Mouse (Mus musculus): Measurements from ENCODE around the gene Xrn1. TPM values are rescaled to one million over a fixed set of nuclear protein-coding genes. Genes with fewer than 3 reads are reported as not detected.

Gene Xrn1
- polyA plus RNA-seq (2012) = 3.5 and 3.7 TPM in 2 replicates

DNA sequence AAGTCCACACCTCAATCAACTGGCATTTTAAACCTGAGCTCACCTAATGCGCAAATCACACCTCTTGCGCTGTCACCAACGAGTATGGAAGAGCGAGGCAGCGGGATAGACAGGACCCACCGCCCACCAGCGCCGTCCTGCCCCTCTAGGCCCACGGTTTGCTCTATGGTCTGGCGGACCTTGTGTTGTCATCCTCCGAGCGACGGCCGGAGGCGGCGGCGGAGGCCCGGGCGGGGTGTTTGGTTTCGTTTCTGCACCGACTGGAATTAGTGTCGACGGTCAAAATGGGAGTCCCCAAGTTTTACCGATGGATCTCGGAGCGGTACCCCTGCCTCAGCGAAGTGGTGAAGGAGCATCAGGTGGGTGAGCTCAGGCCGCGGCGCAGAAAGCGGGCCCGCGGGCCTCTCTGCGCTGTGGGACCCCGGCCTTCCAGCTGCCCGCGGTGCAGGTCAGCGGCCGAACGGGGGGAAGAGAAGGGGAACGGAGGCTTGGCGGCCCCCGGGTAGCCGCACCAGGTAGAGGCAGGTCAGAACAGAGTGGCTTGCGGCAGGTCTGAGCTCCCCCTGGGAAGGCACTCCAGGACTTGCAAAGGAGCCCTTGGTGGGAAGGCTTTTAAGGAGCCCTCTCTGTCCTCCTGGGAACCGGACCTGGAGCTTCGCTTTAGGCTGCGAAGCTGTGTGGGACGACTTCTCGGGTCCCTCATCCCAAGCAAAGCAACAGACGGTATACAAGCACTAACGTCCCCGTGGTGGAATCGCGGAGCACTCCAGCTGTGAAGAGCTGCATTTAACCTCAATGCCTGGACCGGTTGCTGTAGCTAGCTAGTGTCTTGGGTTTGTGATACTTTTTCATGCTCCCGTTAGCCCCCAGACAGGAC is at the start of gene Xrn1:
TSS of gene Xrn1 (plus strand) at position 176 of the 877 bp plus-strand sequence.
- no peak for TF ChIP-seq GATA1 (IDR thresholded peaks at IDR 0.05; ENCODE audit: low read length)

DNA sequence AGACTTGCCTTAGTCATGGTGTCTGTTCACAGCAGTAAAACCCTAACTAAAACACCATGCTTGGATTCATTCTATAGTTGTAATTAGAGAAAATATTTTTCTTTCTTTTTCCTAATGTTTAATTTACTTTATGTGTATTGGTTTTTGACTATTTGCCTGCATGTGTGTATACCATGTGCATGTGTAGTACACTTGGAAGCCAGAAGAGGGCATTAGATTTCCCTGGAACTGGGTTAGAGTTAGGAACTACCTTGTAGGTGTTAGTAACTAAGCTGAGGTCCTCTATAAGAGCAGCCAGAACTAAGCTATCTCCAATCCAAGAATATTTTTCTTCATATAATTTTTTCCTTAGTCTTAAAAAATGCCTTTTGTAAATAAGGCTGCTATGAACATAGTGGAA is 21.7 kb upstream of the Xrn1 start:
- no peak for TF ChIP-seq GATA1 (IDR thresholded peaks at IDR 0.05; ENCODE audit: low read length)

DNA sequence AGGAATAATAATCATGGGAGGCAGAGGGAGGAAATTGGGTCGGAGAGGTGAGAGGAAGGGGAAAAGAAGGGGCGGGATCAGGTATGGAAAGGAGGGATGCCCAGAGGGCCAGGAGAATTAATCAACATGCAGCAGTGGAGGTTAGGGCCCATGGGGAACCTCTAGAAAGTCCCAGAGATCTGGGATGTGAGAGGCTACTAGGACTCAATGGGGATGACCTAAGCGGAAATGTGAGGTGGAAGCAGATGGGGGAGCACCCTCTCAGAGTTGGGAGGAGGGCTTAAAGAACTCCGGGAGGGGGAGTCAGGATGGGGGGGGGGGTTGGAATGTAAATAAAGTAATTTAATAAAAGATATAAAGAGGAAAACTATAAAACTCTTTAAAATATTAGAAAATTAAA is 902 bp upstream of the Xrn1 start:
- no peak for TF ChIP-seq GATA1 (IDR thresholded peaks at IDR 0.05; ENCODE audit: low read length)

DNA sequence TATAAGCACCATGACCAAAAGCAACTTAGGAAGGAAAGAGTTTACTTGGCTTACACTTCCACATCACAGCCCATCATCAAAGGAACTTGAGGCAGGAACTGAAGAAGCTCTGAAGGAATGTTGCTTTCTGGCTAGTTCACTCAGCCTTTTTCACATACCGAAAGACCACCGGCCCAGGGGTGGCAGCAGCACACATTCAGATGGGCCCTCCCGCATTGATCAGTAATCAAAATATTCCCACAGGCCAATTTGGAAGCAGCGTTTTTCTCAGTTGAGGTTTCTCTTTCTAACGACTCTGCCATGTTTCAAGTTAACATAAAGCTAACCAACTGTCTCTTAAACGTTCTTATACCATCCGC is 355 bp upstream of the Xrn1 start:
- no peak for TF ChIP-seq GATA1 (IDR thresholded peaks at IDR 0.05; ENCODE audit: low read length)

DNA sequence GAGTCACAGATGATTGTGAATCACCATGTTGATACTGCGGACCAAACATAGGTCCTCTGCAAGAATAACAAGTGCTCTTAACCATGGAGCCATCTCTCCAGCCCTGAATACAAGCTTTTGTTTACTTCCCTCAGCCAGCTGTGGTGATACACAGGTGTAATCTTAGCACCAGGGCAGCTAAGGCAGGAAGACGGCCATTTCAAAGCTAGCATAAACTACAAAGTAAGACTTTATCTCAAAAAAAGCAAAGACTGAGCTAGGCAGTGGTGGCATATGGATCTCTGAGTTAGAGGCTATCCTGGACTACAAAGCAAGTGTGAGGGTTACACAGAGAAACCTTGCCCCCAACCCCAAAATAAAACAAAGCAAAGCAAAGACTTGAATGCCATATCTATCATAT is 3.1 kb downstream of the Xrn1 start:
- TF ChIP-seq GATA1 (IDR thresholded peaks at IDR 0.05; ENCODE audit: low read length) = no peak

DNA sequence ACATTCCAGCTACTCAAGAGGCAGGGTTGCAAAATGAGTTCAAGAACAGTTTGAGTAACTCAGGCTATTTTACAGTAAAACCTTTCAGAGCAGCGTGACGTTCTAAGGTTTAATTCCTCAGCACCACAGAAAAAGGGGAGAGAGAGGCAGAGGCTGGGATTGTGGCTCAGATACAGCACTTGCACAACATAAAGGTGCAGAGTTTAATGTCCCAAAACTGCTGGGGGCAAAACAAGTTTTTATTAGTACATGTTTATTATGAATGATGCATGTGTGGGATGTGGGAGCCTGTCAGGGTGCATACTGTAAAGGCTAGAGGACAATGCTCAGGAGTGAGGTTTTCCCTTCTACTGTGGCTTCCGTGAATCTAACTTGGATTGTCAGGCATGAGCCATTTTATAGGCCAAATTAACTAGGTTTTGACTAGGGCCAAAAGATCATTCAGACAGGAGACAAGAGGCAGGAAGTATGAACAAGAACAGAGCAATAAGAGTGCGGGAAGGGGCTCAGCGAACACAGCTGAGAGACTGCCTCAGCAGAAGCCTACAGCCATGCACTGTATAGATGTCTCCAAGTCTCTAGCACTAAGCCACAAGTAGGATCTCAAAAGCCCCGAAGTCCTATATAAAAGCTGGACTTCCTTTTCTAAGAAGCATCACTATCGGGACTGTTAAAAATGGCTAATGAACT is 3.6 kb downstream of the Xrn1 start:
- no peak for TF ChIP-seq GATA1 (IDR thresholded peaks at IDR 0.05; ENCODE audit: low read length)

DNA sequence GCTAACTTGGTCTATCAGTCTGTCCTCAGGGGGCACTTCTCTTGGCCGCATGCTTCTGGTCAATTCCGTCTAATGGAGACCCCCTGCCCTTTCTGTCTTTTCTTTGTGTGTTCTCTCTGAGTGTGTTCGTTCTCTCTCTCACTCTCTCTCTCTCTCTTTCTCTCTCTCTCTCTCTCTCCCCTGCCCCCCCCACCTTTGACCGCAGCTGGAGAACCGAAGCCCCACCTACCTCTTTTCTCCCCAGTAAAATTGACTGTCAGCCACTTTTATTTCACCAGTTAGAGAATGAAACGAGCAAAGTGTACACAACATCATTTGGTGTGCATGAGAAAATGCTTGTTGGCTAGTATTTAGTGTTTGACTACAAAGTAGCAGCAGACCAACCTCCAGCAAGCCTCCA is 4.7 kb downstream of the Xrn1 start:
- TF ChIP-seq GATA1 (IDR thresholded peaks at IDR 0.05; ENCODE audit: low read length) = no peak

DNA sequence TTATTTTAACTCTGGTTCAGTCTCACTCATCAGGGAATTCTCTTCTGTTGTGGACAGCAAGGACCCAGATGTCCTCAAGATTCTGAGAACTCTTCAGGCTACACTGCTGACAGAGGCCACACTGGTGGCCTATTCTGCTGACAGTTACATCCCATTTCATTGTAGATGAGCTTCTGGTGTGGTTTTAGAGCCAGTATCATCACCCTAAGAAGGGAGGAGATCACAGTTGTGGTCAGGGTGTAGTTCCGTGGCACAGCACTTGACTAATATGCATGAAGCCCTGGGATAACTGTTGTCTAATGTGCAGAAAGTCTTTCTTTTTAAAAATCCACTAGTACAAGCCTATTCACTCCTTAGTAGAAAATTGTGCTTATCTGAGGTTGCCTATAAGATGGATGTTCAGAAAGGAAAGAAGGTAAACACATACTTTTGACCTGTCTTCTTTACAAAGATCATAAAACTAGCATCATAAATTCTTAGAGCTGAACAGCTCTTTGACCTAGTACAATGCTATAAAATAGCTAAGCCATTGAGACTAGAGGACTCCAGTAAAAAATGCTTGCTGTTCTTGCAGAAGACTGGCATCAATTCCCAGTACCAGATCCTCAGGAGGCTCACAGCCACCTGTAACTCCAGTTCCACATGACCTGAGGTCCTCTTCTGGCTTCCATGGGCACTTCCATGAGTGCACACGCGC is 5.3 kb downstream of the Xrn1 start:
- TF ChIP-seq GATA1 (IDR thresholded peaks at IDR 0.05; ENCODE audit: low read length) = no peak

DNA sequence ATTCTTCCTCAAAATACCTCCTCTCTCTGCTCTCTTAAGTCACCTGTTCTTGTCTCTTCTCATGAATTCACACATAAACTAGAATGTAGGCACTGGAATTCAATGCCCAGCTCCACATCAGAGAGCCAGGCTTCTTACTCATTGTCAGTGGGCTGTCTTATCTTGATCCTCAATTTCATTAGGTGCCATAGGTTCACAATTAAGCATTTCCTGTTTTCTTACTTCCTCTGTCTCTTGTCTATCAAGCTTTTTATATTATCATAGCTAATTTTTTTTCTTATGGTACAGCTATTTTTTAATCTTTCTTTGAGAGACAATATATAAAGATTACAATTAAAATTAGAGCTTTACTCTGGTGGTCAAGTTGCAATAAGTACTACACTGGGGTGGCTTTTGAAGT is 6.5 kb downstream of the Xrn1 start:
- no peak for TF ChIP-seq GATA1 (IDR thresholded peaks at IDR 0.05; ENCODE audit: low read length)

DNA sequence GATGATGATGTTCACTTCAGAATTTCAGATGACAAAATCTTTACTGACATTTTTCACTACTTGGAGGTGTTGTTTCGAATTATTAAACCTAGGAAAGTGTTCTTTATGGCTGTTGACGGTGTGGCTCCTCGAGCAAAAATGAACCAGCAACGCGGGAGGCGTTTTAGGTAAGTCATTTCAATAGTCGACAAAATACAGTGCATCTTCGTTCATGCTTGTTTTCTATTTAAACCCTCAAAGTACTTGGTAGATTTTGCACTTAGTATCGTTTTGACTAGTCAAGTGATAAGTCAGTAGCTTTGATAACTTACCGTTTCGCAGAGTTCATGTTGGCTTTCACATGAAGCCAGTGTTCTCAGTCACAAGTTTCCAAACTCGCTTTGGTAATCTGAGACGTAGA is 9.5 kb downstream of the Xrn1 start:
- TF ChIP-seq GATA1 (IDR thresholded peaks at IDR 0.05; ENCODE audit: low read length) = no peak

DNA sequence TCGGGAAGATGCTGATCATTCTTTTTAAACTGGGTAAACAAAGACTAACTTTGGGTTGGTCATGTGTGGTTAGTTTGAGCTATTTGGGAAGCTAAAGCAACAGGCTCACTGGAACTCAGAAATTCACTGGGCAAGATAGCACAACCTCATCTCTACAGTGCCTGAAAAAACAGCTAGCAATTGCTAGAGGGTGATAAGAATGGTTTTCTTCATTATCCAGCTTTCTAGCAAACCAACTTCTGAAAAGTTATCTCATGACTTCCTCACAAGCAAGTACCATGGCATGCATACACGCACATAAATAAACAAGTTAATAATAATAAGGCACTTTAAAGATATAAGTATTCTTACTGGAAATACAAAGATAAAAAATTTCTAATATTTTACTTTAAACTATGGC is 23.7 kb downstream of the Xrn1 start:
- no peak for TF ChIP-seq GATA1 (IDR thresholded peaks at IDR 0.05; ENCODE audit: low read length)

DNA sequence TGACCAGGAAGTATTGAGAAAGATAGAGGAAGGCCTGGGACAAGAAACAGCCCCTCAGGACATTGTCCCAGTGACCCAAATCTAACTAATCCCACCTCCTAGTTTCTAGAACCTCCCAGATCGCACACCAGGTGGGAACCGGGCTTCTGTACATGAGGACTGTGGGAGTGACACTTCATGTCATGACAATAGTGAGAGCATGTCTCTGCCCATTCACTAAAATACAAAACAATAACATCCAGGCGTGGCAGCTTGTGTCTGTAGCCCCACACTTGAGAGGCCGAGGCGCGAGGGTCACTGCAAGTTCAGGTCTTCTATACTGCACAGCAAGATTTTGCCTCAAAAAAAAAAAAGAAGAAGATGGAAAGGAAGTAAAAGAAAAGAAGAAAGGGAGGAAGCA is 25.3 kb downstream of the Xrn1 start:
- no peak for TF ChIP-seq GATA1 (IDR thresholded peaks at IDR 0.05; ENCODE audit: low read length)

DNA sequence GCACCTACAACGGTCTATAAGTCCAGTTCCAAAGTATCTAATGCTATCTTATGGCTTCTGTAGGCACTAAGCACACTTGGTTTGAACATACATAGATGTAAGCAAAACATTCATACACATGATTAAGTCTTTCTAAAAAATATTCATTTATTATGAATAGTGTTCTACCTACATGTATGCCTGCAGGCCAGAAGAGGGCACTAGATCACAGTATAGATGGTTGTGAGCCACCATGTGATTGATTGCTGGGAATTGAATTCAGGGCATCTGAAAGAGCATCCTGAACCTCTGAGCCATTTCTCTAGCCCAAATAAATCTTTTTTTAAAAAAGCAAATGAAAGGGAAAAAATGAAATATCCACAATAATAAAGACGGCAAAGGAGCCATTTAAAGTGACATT is 37.7 kb downstream of the Xrn1 start:
- no peak for TF ChIP-seq GATA1 (IDR thresholded peaks at IDR 0.05; ENCODE audit: low read length)

DNA sequence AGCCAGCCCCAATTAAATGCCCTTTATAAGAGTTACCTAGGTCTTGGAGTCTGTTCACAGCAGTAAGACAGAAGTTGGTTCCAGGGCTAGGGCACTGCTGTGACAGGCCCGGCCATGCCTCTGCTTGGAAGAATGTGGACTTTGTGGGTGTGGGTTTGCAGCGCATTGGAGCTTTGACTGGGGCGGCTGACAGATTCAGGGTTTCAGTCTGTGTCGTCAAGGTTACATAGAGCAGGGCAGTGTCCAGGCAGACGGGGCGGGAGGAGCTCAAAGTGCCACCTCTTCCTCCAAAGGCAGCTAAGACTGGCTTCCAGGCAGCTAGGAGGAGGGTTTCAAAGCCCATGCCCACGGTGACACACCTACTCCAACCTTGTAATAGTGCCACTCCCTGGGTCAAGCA is 49.9 kb downstream of the Xrn1 start:
- TF ChIP-seq GATA1 (IDR thresholded peaks at IDR 0.05; ENCODE audit: low read length) = no peak

DNA sequence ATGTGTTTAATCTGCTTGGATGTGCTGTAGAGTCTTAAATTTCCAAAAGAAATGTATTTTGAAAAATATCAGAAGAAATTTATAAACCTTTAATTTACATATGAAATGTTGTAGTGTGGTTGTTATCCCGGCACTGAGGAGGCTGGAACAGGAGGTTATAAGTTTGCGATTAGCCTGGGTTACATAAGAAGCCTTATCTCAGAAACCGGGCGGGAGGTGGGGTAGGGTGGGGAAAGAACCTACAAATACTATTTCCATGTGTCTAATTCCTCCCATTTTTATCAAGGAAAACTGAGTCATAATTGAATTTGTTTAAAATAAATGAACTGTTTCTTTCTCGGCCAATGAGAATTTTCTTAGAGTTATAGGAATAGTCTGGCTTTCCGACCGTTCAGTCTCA is 56.1 kb downstream of the Xrn1 start:
- TF ChIP-seq GATA1 (IDR thresholded peaks at IDR 0.05; ENCODE audit: low read length) = no peak

DNA sequence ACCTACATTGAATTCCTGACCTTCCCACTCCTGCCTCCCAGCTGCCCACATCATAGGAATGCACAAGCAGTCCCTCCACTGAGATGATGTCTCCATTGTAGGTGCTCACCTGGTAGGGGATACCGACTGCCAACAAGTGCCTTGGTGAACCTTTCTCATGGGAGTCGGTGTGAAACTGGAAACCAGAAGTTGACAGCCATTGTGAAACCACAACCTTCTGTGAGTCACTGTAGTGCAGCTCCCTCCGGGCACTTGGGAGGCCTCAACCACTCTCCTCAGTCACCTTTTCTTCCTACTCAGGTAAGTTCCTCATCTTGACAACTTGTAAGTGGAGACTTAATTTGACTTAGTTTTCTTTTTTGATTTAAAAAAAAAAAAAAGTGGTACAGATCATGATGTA is 69.4 kb downstream of the Xrn1 start:
- no peak for TF ChIP-seq GATA1 (IDR thresholded peaks at IDR 0.05; ENCODE audit: low read length)

All from G1E-ER4 (cell line).